Mouse (Mus musculus) midbrain, embryonic 16.5 days (tissue): ENCODE results near the gene Speer4f1. TPM values are rescaled to one million over a fixed set of nuclear protein-coding genes. Genes with fewer than 3 reads are reported as not detected.

Source experiments
- ATAC-seq: fragments of 200-750 bp; cut with Nextera tagmentation; 2 replicates; pipeline ENCODE4 v1.8.0; 2017; ENCODE audit warnings: moderate TSS enrichment
- H3K27ac ChIP-seq: fragments of 300-500 bp; sonication (generic); 2 replicates; pipeline ENCODE4 v1.5.1; 2014; ENCODE audit warnings: mild to moderate bottlenecking, low read length, mixed read lengths
- H3K27me3 ChIP-seq: fragments of 300-500 bp; sonication (generic); 2 replicates; pipeline ENCODE4 v1.6.1; 2014; ENCODE audit warnings: low read depth, low read length, mixed read lengths; ENCODE audit not compliant: control insufficient read depth, insufficient read depth
- H3K36me3 ChIP-seq: fragments of 300-500 bp; sonication (generic); 2 replicates; pipeline ENCODE4 v1.6.1; 2014; ENCODE audit warnings: mild to moderate bottlenecking, low read length, moderate library complexity, mixed read lengths; ENCODE audit not compliant: control insufficient read depth, insufficient read depth
- H3K4me1 ChIP-seq: fragments of 300-500 bp; sonication (generic); 2 replicates; pipeline ENCODE4 v1.6.1; 2014; ENCODE audit warnings: mild to moderate bottlenecking, low read length, mixed read lengths; ENCODE audit not compliant: control insufficient read depth, insufficient read depth
- H3K4me2 ChIP-seq: fragments of 300-500 bp; sonication (generic); 2 replicates; pipeline ENCODE4 v1.6.1; 2014; ENCODE audit warnings: mild to moderate bottlenecking, low read length, mixed read lengths
- H3K4me3 ChIP-seq: fragments of 300-500 bp; sonication (generic); 2 replicates; pipeline ENCODE4 v1.5.1; 2014; ENCODE audit warnings: low read depth, mild to moderate bottlenecking, low read length, moderate library complexity, mixed read lengths
- H3K9ac ChIP-seq: fragments of 300-500 bp; sonication (generic); 2 replicates; pipeline ENCODE4 v1.6.1; 2014; ENCODE audit warnings: low read depth, low read length, mixed read lengths
- H3K9me3 ChIP-seq: fragments of 300-500 bp; sonication (generic); replicated peaks from 2 replicates; pipeline ENCODE4 v1.6.1; 2014; ENCODE audit warnings: mild to moderate bottlenecking, low read length, mixed read lengths; ENCODE audit not compliant: control insufficient read depth, poor library complexity, severe bottlenecking
- WGBS: fragments of 180-500 bp; shearing (Covaris S2); extraction: QIAGEN DNeasy Blood & Tissue Kit; methylation state at CpG from one replicate; pipeline ENCODE4 v1.1.7; 2014; 5-methylcytosine and 5-hydroxymethylcytosine counted together
- polyA plus RNA-seq: library from polyadenylated mRNA; unstranded; fragments of >200 nt; fragmentation: Nextera tagmentation; extraction: Ambion mirVana; gene quantifications from 2 replicates; pipeline ENCODE4 v1.2.1, GENCODE M21; 2015

The Speer4f1 gene
- polyA plus RNA-seq, 1 experiment from 2014 or later, result not detected

DNA sequence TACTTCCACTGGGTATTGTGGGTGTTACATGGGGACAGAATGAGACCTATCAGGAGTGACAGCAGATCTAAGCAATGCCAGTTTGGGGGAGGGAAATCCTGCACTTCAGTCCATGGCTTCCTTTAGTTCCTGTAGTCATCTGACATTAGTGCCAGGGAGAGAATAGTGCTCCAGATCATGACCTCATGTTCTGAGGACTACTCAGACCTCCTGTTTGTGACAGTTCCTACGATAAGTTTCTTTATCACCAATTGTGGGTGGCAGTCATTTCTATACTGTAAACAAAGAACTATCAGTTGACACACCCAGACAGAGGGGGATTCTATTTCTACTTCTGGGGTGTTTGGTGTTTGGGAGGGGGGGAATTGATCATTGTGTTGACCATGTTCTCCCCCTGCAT, 578 bp downstream of the Speer4f1 start:
- no peak overlapping the region for H3K9ac ChIP-seq
- H3K27ac ChIP-seq, result no peak overlapping the region
- 83% methylated on average over 1 of the region's 1 CpGs for WGBS
- H3K27me3 ChIP-seq, result no peaks in the 10 kb centered on the region
- H3K36me3 ChIP-seq, result no peaks in the 10 kb centered on the region
- no peaks in the 10 kb centered on the region for H3K4me1 ChIP-seq
- ATAC-seq, result no peak
- no peak overlapping the region for H3K4me2 ChIP-seq
- H3K4me3 ChIP-seq, result no peak overlapping the region
- H3K9me3 ChIP-seq, result no peaks in the 10 kb centered on the region

- Histone ChIP-seq H3K9me3 (no peaks in the 10 kb centered on the region), H3K4me2 (no peak overlapping the region), H3K27ac (no peak overlapping the region), H3K4me3 (no peak overlapping the region), H3K9ac (no peak overlapping the region), H3K4me1 (no peaks in the 10 kb centered on the region), H3K36me3 (no peaks in the 10 kb centered on the region), H3K27me3 (no peaks in the 10 kb centered on the region)
- no peak for ATAC-seq
- 85% methylated on average over 1 of the region's 1 CpGs for WGBS
Observed at GRCm38 (mm10) chr5:17489894-17490293, 14.0 kb downstream of the Speer4f1 start.

- Histone ChIP-seq H3K27ac (no peak overlapping the region), H3K4me1 (no peaks in the 10 kb centered on the region; the same call in 1 of the 2 replicates), H3K4me2 (no peak overlapping the region), H3K9ac (no peak overlapping the region), H3K4me3 (no peak overlapping the region), H3K36me3 (no peaks in the 10 kb centered on the region), H3K27me3 (no peaks in the 10 kb centered on the region), H3K9me3 (no peaks in the 10 kb centered on the region)
- 90% methylated on average over 2 of the region's 2 CpGs for WGBS
- no peak for ATAC-seq
Observed at GRCm38 (mm10) chr5:17495616-17496015, 19.7 kb downstream of the Speer4f1 start.

DNA sequence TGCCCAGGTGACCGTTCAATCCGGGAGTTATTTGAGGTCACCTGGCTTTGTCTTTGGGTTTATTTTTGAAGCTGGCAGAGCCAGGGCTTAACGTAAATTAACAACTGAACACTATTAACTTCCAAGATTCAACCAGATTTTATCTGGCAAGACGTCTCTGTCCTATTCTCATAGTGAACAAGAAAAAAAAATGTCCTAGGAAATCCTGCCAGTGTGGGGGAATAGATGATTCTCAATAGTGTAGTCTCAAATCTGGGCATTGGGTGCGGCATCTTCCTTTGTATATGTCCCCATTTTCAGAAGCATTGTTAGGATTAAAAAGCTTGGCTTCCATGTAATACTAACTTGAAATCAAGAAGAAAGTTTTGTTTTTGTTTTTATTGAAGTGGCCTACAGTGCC, 20.8 kb downstream of the Speer4f1 start:
- Histone ChIP-seq H3K36me3 (no peaks in the 10 kb centered on the region), H3K27ac (no peak overlapping the region), H3K9me3 (no peaks in the 10 kb centered on the region), H3K4me2 (no peak overlapping the region), H3K4me1 (peaks cover 2% of the 10 kb centered on the region; the same call in 1 of the 2 replicates), H3K4me3 (no peak overlapping the region), H3K27me3 (no peaks in the 10 kb centered on the region), H3K9ac (no peak overlapping the region)
- 84% methylated on average over 5 of the region's 5 CpGs for WGBS
- ATAC-seq, result no peak

DNA sequence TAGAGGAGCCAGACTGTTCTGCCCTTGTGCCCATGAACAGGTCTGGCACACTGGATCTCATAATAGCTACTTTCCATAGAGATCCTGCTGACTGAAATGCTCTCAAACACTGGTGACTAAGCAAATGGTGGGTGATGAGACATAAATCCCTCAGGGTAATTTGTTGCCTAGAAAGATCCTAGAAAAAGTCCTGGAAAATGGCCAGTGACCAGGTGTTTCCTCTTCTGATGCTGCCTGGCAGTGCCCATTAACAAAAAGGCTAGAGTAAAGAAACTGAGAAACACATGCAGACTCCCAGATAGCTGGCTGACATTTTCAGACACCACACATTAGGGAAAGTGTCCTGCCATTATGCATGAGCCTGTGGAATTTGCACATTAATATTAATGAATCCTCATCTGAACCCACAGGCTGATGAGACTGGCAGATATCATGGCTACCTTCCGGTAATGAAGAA, 24.0 kb downstream of the Speer4f1 start:
- Histone ChIP-seq H3K9ac (no peak overlapping the region), H3K9me3 (no peaks in the 10 kb centered on the region), H3K36me3 (no peaks in the 10 kb centered on the region), H3K4me3 (no peak overlapping the region), H3K27ac (no peak overlapping the region), H3K4me2 (no peak overlapping the region), H3K27me3 (no peaks in the 10 kb centered on the region), H3K4me1 (peaks cover 2% of the 10 kb centered on the region; the same call in 1 of the 2 replicates)
- ATAC-seq, result peak; percentile 70
- 34% methylated on average over 1 of the region's 1 CpGs for WGBS

GRCm38 (mm10) chr5:17500866-17501265, 25.0 kb downstream of the Speer4f1 start:
- no peak overlapping the region for H3K4me2 ChIP-seq
- H3K4me1 ChIP-seq, result peaks cover 2% of the 10 kb centered on the region; the same call in 1 of the 2 replicates
- WGBS, result 37% methylated on average over 1 of the region's 1 CpGs
- no peak overlapping the region for H3K4me3 ChIP-seq
- H3K9ac ChIP-seq, result no peak overlapping the region
- no peaks in the 10 kb centered on the region for H3K9me3 ChIP-seq
- no peaks in the 10 kb centered on the region for H3K36me3 ChIP-seq
- H3K27ac ChIP-seq, result no peak overlapping the region
- H3K27me3 ChIP-seq, result no peaks in the 10 kb centered on the region
- ATAC-seq, result peak; percentile 78

GRCm38 (mm10) chr5:17505540-17505939, 29.6 kb downstream of the Speer4f1 start:
- H3K4me2 ChIP-seq, result no peak overlapping the region
- H3K4me1 ChIP-seq, result 0 out of 2 replicates have a peak, but pooled peaks cover 2% of the 10 kb centered on the region
- no peak for ATAC-seq
- H3K27me3 ChIP-seq, result no peaks in the 10 kb centered on the region
- H3K9ac ChIP-seq, result no peak overlapping the region
- no peak overlapping the region for H3K27ac ChIP-seq
- H3K4me3 ChIP-seq, result no peak overlapping the region
- H3K36me3 ChIP-seq, result no peaks in the 10 kb centered on the region
- H3K9me3 ChIP-seq, result no peaks in the 10 kb centered on the region

DNA sequence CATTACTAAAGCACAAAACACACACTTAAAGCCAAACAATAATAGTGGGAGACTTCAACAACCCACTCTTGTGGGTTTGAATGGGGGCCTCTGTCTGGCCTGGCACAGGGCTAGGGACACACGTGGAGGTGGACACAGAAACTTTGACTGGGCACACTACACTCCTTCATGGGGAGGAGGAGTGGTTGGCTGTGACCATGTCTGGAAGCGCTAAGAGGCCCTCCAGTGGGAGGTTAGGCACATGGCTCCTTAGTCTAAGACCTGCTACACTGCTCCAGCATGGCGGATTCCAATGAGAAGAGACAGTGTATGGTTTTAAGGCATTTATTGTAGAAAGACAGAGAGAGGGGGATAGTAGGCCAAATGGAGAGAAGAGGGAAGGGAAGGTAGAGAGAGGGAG, 32.1 kb downstream of the Speer4f1 start:
- ATAC-seq, result no peak
- Histone ChIP-seq H3K27ac (no peak overlapping the region), H3K9me3 (no peaks in the 10 kb centered on the region), H3K9ac (no peak overlapping the region), H3K4me2 (no peak overlapping the region), H3K4me1 (no peaks in the 10 kb centered on the region), H3K4me3 (no peak overlapping the region), H3K27me3 (no peaks in the 10 kb centered on the region), H3K36me3 (no peaks in the 10 kb centered on the region)
- WGBS, result 74% methylated on average over 3 of the region's 3 CpGs
